Mouse (Mus musculus): ENCODE results near the gene Cfap58. TPM values are rescaled to one million over a fixed set of nuclear protein-coding genes. Genes with fewer than 3 reads are reported as not detected.

The Cfap58 gene
- total RNA-seq, 2 experiments from 2014 or later = not detected

- no peak for DNase-seq
Measured at GRCm38 (mm10) chr19:47918016-47918415, 19.5 kb upstream of the Cfap58 start.

GRCm38 (mm10) chr19:47918455-47919101 is 18.9 kb upstream of the Cfap58 start:
- no peak for DNase-seq

GRCm38 (mm10) chr19:47919126-47919965 is 18.1 kb upstream of the Cfap58 start, which contains the start of the genes Cfap43 and Itprip:
Gene Cfap43, minus strand, starts transcription at chr19:47919287.
Gene Itprip, minus strand, starts transcription at chr19:47919299.
- peak; percentile 69 for DNase-seq

- no peak for DNase-seq
Measured at GRCm38 (mm10) chr19:47919966-47920375, 17.5 kb upstream of the Cfap58 start.

GRCm38 (mm10) chr19:47925819-47926218 is 11.7 kb upstream of the Cfap58 start:
- no peak for DNase-seq

GRCm38 (mm10) chr19:47927032-47927431 is 10.4 kb upstream of the Cfap58 start:
- no peak for DNase-seq

GRCm38 (mm10) chr19:47929043-47929442 is 8.4 kb upstream of the Cfap58 start:
- DNase-seq = no peak

GRCm38 (mm10) chr19:47931982-47932638 is 5.4 kb upstream of the Cfap58 start:
- no peak for DNase-seq

- DNase-seq = no peak
Measured at GRCm38 (mm10) chr19:47934146-47934545, 3.3 kb upstream of the Cfap58 start.

GRCm38 (mm10) chr19:47934636-47935238 is 2.7 kb upstream of the Cfap58 start:
- no peak for DNase-seq

- DNase-seq = no peak
Measured at GRCm38 (mm10) chr19:47935530-47935929, 1.9 kb upstream of the Cfap58 start.

GRCm38 (mm10) chr19:47936490-47936889 is 985 bp upstream of the Cfap58 start:
- DNase-seq = no peak

- DNase-seq = no peak
Measured at GRCm38 (mm10) chr19:47936938-47937337, 537 bp upstream of the Cfap58 start.

GRCm38 (mm10) chr19:47939361-47939760 is 1.9 kb downstream of the Cfap58 start:
- no peak for DNase-seq

- no peak for DNase-seq
Measured at GRCm38 (mm10) chr19:47946821-47947465, 9.5 kb downstream of the Cfap58 start.

- DNase-seq = no peak
Measured at GRCm38 (mm10) chr19:47950946-47951345, 13.5 kb downstream of the Cfap58 start.

- no peak for DNase-seq
Measured at GRCm38 (mm10) chr19:47953169-47953568, 15.7 kb downstream of the Cfap58 start.

- DNase-seq = no peak
Measured at GRCm38 (mm10) chr19:47958181-47958580, 20.7 kb downstream of the Cfap58 start.

GRCm38 (mm10) chr19:47968993-47969659 is 31.7 kb downstream of the Cfap58 start:
- DNase-seq = no peak

GRCm38 (mm10) chr19:47971066-47971465 is 33.6 kb downstream of the Cfap58 start:
- DNase-seq = no peak

- DNase-seq = no peak
Measured at GRCm38 (mm10) chr19:47978109-47978701, 40.7 kb downstream of the Cfap58 start.

Measured in gastrocnemius, postnatal 25 days (tissue).